Mouse (Mus musculus): ENCODE results near the gene Uts2. TPM values are rescaled to one million over a fixed set of nuclear protein-coding genes. Genes with fewer than 3 reads are reported as not detected.

Gene Uts2
- total and polyA plus RNA-seq, 3 experiments, result not detected

DNA sequence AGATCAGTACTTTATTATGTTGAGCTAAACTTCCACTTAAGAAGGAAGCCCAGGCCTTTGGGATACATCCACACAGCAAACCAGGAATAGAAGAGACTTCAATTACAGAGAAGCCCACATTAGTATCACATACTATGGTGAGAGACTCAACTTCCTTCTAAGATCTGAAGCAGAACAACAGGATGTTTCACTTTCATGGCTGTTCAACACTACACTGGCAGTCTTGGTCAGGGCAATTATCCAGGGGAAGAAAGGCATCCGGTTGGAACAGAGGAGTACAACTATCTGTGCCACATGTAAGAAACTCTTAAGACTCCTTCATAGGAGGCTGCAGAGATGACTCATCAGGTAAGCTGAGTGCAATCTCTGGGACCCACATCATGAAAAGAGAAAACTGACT is 54.3 kb downstream of the Uts2 start:
- Histone ChIP-seq H3K4me1 (ENCODE audit: control insufficient read depth in 1 of 2, insufficient read depth in 2 of 2, low read length in 2 of 2) (no peaks in the 10 kb centered on the region), H3K9me3 (replicated peaks; ENCODE audit: insufficient read depth, low read length) (no peaks in the 10 kb centered on the region), H3K79me2 (ENCODE audit: control insufficient read depth, insufficient read depth, low read length, poor library complexity) (peaks cover 9% of the 10 kb centered on the region), H3K9ac (ENCODE audit: control insufficient read depth, low read depth, low read length, poor library complexity, severe bottlenecking) (no peak overlapping the region), H3K27me3 (ENCODE audit: control insufficient read depth in 1 of 2, insufficient read depth in 2 of 2, low read length in 2 of 2) (no peaks in the 10 kb centered on the region), H3K27ac (ENCODE audit: control insufficient read depth, low read depth, low read length) (no peak overlapping the region), H3K36me3 (ENCODE audit: control insufficient read depth in 1 of 2, insufficient read depth in 2 of 2, low read length in 2 of 2) (peaks cover 0 to 13% of the 10 kb centered on the region in 2 experiments; a peak in 2 of 4 replicates), H3K4me3 (ENCODE audit: control insufficient read depth in 1 of 2, insufficient read depth in 1 of 2, low read depth in 2 of 2, low read length in 2 of 2) (no peak overlapping the region)
- DNase-seq (ENCODE audit: low read depth, low spot score), result no peak
- TF ChIP-seq E2F4 (IDR thresholded peaks at IDR 0.05; ENCODE audit: borderline replicate concordance, low read depth, low read length) (no peak), MEF2A (IDR thresholded peaks at IDR 0.05; ENCODE audit: extremely low read depth, insufficient replicate concordance, low read depth, low read length, poor library complexity, severe bottlenecking) (no peak), MAZ (IDR thresholded peaks at IDR 0.05; ENCODE audit: low read depth, low read length) (no peak), POLR2AphosphoS2 (IDR thresholded peaks at IDR 0.05; ENCODE audit: low read length) (no peak), ZC3H11A (IDR thresholded peaks at IDR 0.05; ENCODE audit: low read depth, low read length) (no peak), ELF1 (IDR thresholded peaks at IDR 0.05; ENCODE audit: low read depth, low read length) (no peak), BHLHE40 (IDR thresholded peaks at IDR 0.05; ENCODE audit: borderline replicate concordance, low read depth, low read length) (no peak), ZKSCAN1 (IDR thresholded peaks at IDR 0.05; ENCODE audit: low read depth, low read length) (no peak), USF2 (IDR thresholded peaks at IDR 0.05; ENCODE audit: borderline replicate concordance in 1 of 2, insufficient read depth in 1 of 2, low read depth in 1 of 2, low read length in 2 of 2) (no peak), TCF12 (IDR thresholded peaks at IDR 0.05; ENCODE audit: low read depth, low read length) (no peak)

Other genes starting within 250 kb of the Uts2 start
- 2.1 and 2.3 TPM in 2 replicates for gene Errfi1, start 143.2 kb upstream of the Uts2 start, total RNA-seq (2012; rRNA removed)
- gene Errfi1, start 143.2 kb upstream of the Uts2 start, polyA plus RNA-seq (2012; ENCODE audit: insufficient read depth in 1 of 2, insufficient read length in 2 of 2, low read depth in 1 of 2, low replicate concordance in 2 of 2, missing spikeins in 1 of 2), result 1 to 10 TPM in 1 of 2 experiments, not detected in 1; 2.7 TPM
- 438 and 445 TPM in 2 replicates for gene Park7, start 82.7 kb upstream of the Uts2 start, total RNA-seq (2012; rRNA removed)
- gene Park7, start 82.7 kb upstream of the Uts2 start, polyA plus RNA-seq (2012; ENCODE audit: insufficient read depth in 1 of 2, insufficient read length in 2 of 2, low read depth in 1 of 2, low replicate concordance in 2 of 2, missing spikeins in 1 of 2), result 100 to 1,000 TPM in 1 of 2 experiments, not detected in 1; 480 TPM
- gene Tnfrsf9, start 82.5 kb upstream of the Uts2 start, total RNA-seq (2012; rRNA removed), result not detected in 2 replicates
- under 1 TPM in 1 of 2 experiments, not detected in 1; 0.14 TPM for gene Tnfrsf9, start 82.5 kb upstream of the Uts2 start, polyA plus RNA-seq (2012; ENCODE audit: insufficient read depth in 1 of 2, insufficient read length in 2 of 2, low read depth in 1 of 2, low replicate concordance in 2 of 2, missing spikeins in 1 of 2)
- 3.0 and 3.1 TPM in 2 replicates for gene Per3, start 47.6 kb downstream of the Uts2 start, total RNA-seq (2012; rRNA removed)
- 1 to 10 TPM in 1 of 2 experiments, not detected in 1; 4.5 TPM for gene Per3, start 47.6 kb downstream of the Uts2 start, polyA plus RNA-seq (2012; ENCODE audit: insufficient read depth in 1 of 2, insufficient read length in 2 of 2, low read depth in 1 of 2, low replicate concordance in 2 of 2, missing spikeins in 1 of 2)
- 52.3 and 61.4 TPM in 2 replicates for gene Vamp3, start 60.9 kb downstream of the Uts2 start, total RNA-seq (2012; rRNA removed)
- 10 to 100 TPM in 1 of 2 experiments, not detected in 1; 58.4 TPM for gene Vamp3, start 60.9 kb downstream of the Uts2 start, polyA plus RNA-seq (2012; ENCODE audit: insufficient read depth in 1 of 2, insufficient read length in 2 of 2, low read depth in 1 of 2, low replicate concordance in 2 of 2, missing spikeins in 1 of 2)
- not detected in 2 replicates for gene Gm13090, start 92.5 kb downstream of the Uts2 start, total RNA-seq (2012; rRNA removed)
- not detected for gene Gm13090, start 92.5 kb downstream of the Uts2 start, polyA plus RNA-seq (2012; ENCODE audit: insufficient read depth in 1 of 2, insufficient read length in 2 of 2, low read depth in 1 of 2, low replicate concordance in 2 of 2, missing spikeins in 1 of 2)